Mouse (Mus musculus) small intestine, adult 2 months (tissue): ENCODE measurements around the gene Dpysl5.

Source experiments
- CTCF ChIP-seq: fragments of 200-500 bp; IDR thresholded peaks from 2 replicates; pipeline ENCODE4 v1.5.1; 2012; ENCODE audit warnings: low read depth, mild to moderate bottlenecking, control low read depth, inconsistent platforms, low read length, moderate library complexity, mixed read lengths; ENCODE audit not compliant: insufficient replicate concordance, insufficient read length; ENCODE audit errors: extremely low read depth
- POLR2A ChIP-seq: fragments of 200-500 bp; IDR thresholded peaks from 2 replicates; pipeline ENCODE4 v1.6.1; 2012; ENCODE audit warnings: low read depth, mild to moderate bottlenecking, control low read depth, inconsistent platforms, low read length, moderate library complexity

DNA sequence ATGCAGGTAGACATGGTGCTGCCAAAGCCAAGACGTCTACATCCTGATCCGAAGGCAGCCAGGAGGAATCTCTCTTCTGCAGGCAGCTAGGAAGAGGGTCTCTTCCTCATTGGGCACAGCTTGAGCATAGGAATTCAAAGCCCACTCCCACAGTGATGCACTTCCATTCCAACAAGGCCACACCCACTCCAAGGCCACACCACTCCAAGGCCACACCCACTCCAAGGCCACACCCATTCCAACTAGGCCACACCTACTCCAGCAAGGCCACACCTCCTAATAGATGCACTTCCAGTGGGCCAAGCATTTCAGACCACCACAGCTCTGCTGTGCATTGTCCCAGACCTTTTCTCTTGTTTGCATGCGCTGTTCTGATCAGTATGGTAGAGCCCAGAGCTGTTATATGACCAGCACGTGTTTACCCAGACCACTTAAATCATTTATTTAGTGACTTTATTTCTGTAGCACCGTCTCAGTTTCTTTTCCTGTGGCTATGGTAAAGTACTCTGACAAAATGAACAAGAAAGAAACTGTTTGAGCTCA lies 14.9 kb downstream of the Dpysl5 start:
- TF ChIP-seq POLR2A (no peak), CTCF (no peak)
